Mouse (Mus musculus) liver, postnatal 0 days (tissue): ENCODE measurements around the gene Gm45021. TPM values are rescaled to one million over a fixed set of nuclear protein-coding genes. Genes with fewer than 3 reads are reported as not detected.

ENCODE experiments used
- ATAC-seq: fragments of 200-750 bp; cut with Nextera tagmentation; 2 replicates; pipeline ENCODE4 v1.8.0; 2017; ENCODE audit warnings: mild to moderate bottlenecking, moderate library complexity
- DNase-seq: peaks from one replicate; pipeline ENCODE4 v3.0.0-alpha.2; 2016
- H3K27ac ChIP-seq: fragments of 300-500 bp; sonication (generic); 2 replicates; pipeline ENCODE4 v1.5.1; 2014; ENCODE audit warnings: antibody characterized with exemption, moderate library complexity, mild to moderate bottlenecking, low read depth
- H3K27me3 ChIP-seq: fragments of 300-500 bp; sonication (generic); 2 replicates; pipeline ENCODE4 v1.6.1; 2014; ENCODE audit warnings: low read length, control low read depth, mixed read lengths; ENCODE audit not compliant: insufficient read depth
- H3K36me3 ChIP-seq: fragments of 300-500 bp; sonication (generic); replicated peaks from 2 replicates; pipeline ENCODE4 v1.6.1; 2014; ENCODE audit warnings: mild to moderate bottlenecking, control low read depth, low read length, moderate library complexity, mixed read lengths; ENCODE audit not compliant: insufficient read depth
- H3K4me1 ChIP-seq: fragments of 300-500 bp; sonication (generic); 2 replicates; pipeline ENCODE4 v1.6.1; 2014; ENCODE audit warnings: antibody characterized with exemption, mild to moderate bottlenecking, control low read depth; ENCODE audit not compliant: insufficient read depth
- H3K4me2 ChIP-seq: fragments of 300-500 bp; sonication (generic); 2 replicates; pipeline ENCODE4 v1.6.1; 2014; ENCODE audit warnings: low read depth, mild to moderate bottlenecking, low read length, moderate library complexity, mixed read lengths
- H3K4me3 ChIP-seq: fragments of 300-500 bp; sonication (generic); 2 replicates; pipeline ENCODE4 v1.5.1; 2014; ENCODE audit warnings: low read depth, low read length
- H3K9ac ChIP-seq: fragments of 300-500 bp; sonication (generic); replicated peaks from 2 replicates; pipeline ENCODE4 v1.6.1; 2014; ENCODE audit warnings: mild to moderate bottlenecking, moderate library complexity
- H3K9me3 ChIP-seq: fragments of 300-500 bp; sonication (generic); 2 replicates; pipeline ENCODE4 v1.6.1; 2016; ENCODE audit warnings: mild to moderate bottlenecking, control low read depth, low read length, mixed read lengths
- CTCF ChIP-seq: sonication (generic); IDR thresholded peaks from 2 replicates; pipeline ENCODE4 v1.5.1; 2016; ENCODE audit warnings: antibody characterized with exemption, low read depth
- EP300 ChIP-seq: IDR thresholded peaks from 2 replicates; pipeline ENCODE4 v1.6.1; 2016; ENCODE audit warnings: antibody characterized with exemption, low read depth, mild to moderate bottlenecking
- WGBS: fragments of 180-500 bp; shearing (Covaris S2); extraction: QIAGEN DNeasy Blood & Tissue Kit; methylation state at CpG from one replicate; pipeline ENCODE4 v1.1.7; 2014; ENCODE audit not compliant: insufficient replicate concordance; 5-methylcytosine and 5-hydroxymethylcytosine counted together
- polyA plus RNA-seq: library from polyadenylated mRNA; unstranded; fragments of >200 nt; fragmentation: Nextera tagmentation; extraction: Ambion mirVana; gene quantifications from 2 replicates; pipeline ENCODE4 v1.2.1, GENCODE M21; 2015

Gm45021 gene
- polyA plus RNA-seq, 1 experiment from 2014 or later: not detected

DNA sequence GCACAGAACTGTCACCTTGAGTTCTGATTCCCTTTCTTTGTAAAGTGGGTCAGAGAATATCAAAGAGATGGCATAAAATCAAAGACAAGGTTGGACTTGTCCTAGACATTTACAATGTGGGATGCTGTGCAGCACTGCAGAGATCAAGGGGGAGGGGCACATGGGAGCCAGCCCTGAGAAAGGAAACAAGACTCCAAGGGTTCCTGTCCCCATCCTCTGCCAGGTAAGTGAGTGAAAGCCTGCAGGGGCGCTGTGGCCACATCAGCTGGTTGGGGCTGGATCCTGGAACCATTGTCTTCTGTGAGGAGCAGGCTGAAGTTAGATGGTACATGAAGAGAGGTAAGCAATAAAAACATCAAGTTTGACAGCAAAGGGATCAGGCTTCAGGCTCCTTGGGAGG lies 34.0 kb downstream of the Gm45021 start:
- no peak overlapping the region for H3K9ac ChIP-seq
- H3K4me1 ChIP-seq: peaks cover 8% of the 10 kb centered on the region
- peaks cover 11% of the 10 kb centered on the region for H3K27me3 ChIP-seq
- H3K4me2 ChIP-seq: no peak overlapping the region
- ATAC-seq (no peak), DNase-seq (no peak)
- peaks cover 19% of the 10 kb centered on the region for H3K36me3 ChIP-seq
- no peaks in the 10 kb centered on the region for H3K9me3 ChIP-seq
- H3K4me3 ChIP-seq: no peak overlapping the region
- TF ChIP-seq CTCF: no peak
- no peak for TF ChIP-seq EP300
- 83% methylated on average over 1 of the region's 1 CpGs for WGBS
- H3K27ac ChIP-seq: no peak overlapping the region

DNA sequence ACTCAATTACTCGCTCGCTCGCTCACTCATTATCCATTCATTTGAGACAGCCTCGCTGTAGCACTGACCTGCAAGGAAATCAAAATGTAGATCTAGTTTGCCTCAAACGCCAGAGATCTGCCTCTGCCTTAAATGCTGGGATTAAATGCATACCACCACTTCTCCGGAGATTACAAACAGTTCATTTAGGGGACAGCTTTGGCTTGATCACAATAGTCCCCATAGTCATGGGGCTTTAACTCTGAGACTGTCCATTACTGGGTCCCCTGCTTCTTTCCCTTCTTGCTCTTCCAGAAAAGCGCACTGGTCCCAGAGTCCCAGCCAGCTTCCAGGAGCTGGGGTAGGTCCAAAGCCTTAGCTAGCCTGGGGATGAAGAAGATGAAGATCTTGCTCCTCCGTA lies 37.1 kb downstream of the Gm45021 start, which contains the start of gene AI854703:
AI854703 (plus strand) TSS at position 301 of the 400 bp plus-strand sequence.
- Histone ChIP-seq H3K9ac (peak within 1 kb of the TSS; percentile 46), H3K9me3 (no peaks in the 10 kb centered on the region), H3K36me3 (no peaks in the 10 kb centered on the region), H3K27me3 (peaks cover 20% of the 10 kb centered on the region), H3K4me1 (peaks cover 16% of the 10 kb centered on the region), H3K4me3 (peak within 1 kb of the TSS; percentile 42), H3K4me2 (peak within 1 kb of the TSS; percentile 79), H3K27ac (no peak within 1 kb of the TSS)
- TF ChIP-seq EP300: no peak
- no peak for TF ChIP-seq CTCF
- 52% methylated on average over 8 of the region's 8 CpGs for WGBS
- no peak for ATAC-seq
- DNase-seq: no peak

DNA sequence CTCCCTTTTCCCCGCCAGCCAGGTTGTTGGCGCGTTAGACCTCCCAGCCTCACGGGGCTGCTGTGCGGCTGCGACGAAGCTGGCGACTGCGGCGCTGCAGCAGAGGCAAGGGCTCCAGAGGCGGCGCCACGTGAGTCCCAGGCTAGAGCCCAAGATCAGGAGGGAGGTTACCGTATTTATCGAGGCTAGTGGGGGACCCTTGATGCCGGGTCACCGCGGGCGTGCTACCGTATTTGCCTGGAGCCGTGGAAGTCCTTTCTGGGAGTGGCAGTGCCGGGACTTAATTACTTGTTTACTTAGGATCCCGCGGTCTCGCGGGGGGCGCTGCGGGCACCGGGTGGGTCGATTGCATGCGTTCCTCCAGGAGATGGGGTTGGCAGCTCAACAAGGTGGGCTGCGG lies 37.6 kb downstream of the Gm45021 start:
- Histone ChIP-seq H3K4me2 (peak overlapping the region; percentile 79), H3K4me1 (peaks cover 16% of the 10 kb centered on the region), H3K9ac (peak overlapping the region; percentile 46), H3K36me3 (no peaks in the 10 kb centered on the region), H3K27ac (no peak overlapping the region), H3K4me3 (peak overlapping the region; percentile 42), H3K27me3 (peaks cover 20% of the 10 kb centered on the region), H3K9me3 (no peaks in the 10 kb centered on the region)
- 2% methylated on average over 32 of the region's 32 CpGs for WGBS
- ATAC-seq: no peak
- TF ChIP-seq EP300: no peak
- no peak for TF ChIP-seq CTCF
- DNase-seq: peak; percentile 35

DNA sequence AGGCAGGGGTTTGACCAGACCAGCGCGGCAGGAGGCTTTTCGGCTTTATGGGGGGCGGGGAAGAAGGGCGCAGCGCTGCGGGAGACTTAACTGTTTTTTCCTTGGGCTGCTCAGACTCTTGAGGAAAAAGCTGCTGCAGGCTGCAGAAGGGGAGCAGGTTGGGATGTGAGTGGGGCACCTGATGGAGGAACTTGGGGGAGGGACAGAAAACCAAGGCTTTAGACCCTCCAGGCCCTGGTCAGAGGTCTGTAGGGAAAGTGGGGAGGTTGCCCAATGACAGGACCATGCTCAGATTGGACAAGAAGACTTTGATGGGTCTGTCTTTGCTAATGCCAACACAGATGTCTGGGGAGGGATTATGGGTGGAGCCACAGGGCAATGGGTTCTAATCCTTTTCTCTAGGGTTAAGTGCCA lies 38.1 kb downstream of the Gm45021 start:
- H3K4me1 ChIP-seq: peaks cover 16% of the 10 kb centered on the region
- peaks cover 20% of the 10 kb centered on the region for H3K27me3 ChIP-seq
- no peaks in the 10 kb centered on the region for H3K9me3 ChIP-seq
- 5% methylated on average over 7 of the region's 7 CpGs for WGBS
- no peak for TF ChIP-seq CTCF
- TF ChIP-seq EP300: no peak
- peak overlapping the region; percentile 79 for H3K4me2 ChIP-seq
- no peak for DNase-seq
- no peak overlapping the region for H3K27ac ChIP-seq
- peak overlapping the region; percentile 42 for H3K4me3 ChIP-seq
- no peak for ATAC-seq
- peak overlapping the region; percentile 46 for H3K9ac ChIP-seq
- no peaks in the 10 kb centered on the region for H3K36me3 ChIP-seq

DNA sequence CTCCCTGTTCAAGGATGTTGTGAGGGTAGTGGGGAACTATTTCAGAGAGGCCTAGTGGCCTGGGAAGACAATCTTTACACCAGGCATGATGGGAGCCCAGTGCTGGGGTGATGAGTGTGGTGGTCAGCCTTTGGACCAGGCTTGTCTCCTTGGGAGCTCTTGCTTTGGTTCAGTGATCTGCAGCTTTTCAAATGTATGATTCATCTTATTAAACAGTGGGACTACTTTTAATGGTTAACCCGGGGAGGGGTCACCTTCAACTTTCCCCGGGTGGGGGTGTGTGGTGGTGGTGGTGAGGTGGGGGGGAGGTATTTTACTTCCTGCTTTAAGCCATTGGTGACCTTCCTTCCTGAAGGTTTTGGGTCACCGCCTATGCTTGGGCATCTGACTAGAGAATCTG lies 39.0 kb downstream of the Gm45021 start:
- TF ChIP-seq CTCF (no peak), EP300 (no peak)
- peaks cover 16% of the 10 kb centered on the region for H3K4me1 ChIP-seq
- H3K27ac ChIP-seq: no peak overlapping the region
- H3K4me3 ChIP-seq: no peak overlapping the region
- no peaks in the 10 kb centered on the region for H3K9me3 ChIP-seq
- peaks cover 20% of the 10 kb centered on the region for H3K27me3 ChIP-seq
- H3K9ac ChIP-seq: no peak overlapping the region
- no peak for ATAC-seq
- no peak for DNase-seq
- H3K36me3 ChIP-seq: no peaks in the 10 kb centered on the region
- H3K4me2 ChIP-seq: no peak overlapping the region
- WGBS: 54% methylated on average over 3 of the region's 3 CpGs

DNA sequence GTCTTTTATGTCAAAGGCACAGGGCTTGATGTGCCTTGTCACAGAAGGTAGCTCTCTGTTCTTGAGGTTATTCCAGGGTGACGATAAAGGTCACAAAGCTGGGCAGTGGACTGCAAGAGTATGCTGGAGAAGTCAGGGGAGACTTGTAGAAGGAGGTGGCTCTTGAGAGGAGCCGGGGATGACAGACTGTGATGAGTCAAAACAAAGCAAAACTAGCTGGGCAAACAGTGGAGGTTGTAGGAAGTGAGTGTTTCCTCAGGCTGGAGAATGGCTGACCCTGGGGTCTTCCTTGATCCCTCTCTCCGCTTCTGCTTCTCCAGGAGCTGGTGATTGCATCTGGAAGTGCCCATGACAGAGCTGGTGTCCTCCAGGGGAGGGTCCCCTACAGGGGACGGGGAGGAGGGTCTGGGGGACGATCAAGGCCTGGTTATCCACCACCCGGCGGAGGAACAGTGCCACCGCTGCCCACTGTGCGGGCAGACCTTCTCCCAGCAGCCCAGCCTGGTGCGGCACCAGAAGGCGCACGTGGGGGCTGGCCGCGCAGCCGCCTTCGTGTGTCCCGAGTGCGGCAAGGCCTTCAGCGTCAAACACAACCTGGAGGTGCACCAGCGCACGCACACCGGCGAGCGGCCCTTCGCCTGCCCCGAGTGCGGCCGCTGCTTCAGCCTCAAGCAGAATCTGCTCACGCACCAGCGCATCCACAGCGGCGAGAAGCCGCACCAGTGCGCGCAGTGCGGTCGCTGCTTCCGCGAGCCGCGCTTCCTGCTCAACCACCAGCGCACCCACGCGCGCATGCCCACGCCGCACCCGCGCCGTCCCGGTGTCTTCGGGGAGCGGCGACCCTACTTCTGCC lies 39.6 kb downstream of the Gm45021 start:
- Histone ChIP-seq H3K27me3 (peaks cover 20% of the 10 kb centered on the region), H3K36me3 (no peaks in the 10 kb centered on the region), H3K27ac (no peak overlapping the region), H3K9me3 (no peaks in the 10 kb centered on the region), H3K4me2 (peak overlapping the region; percentile 65), H3K4me3 (peak overlapping the region; percentile 21), H3K4me1 (peaks cover 16% of the 10 kb centered on the region), H3K9ac (no peak overlapping the region)
- ATAC-seq: peak; percentile 17; the same call in 1 of the 2 replicates
- TF ChIP-seq EP300 (no peak), CTCF (no peak)
- DNase-seq: no peak
- whole genome bisulfite sequencing: 5% methylated on average over 54 of the region's 54 CpGs
